Mouse (Mus musculus): ENCODE results near the gene Trim6.
"Not testable (repeated sequence)": the region's sequence is repeated elsewhere in the genome, so short reads cannot be mapped to it uniquely, and the experiment has no call there.

The Trim6 gene

GRCm38 (mm10) chr7:104218701-104219569 is at the start of gene Trim6:
TSS of gene Trim6 (plus strand) at chr7:104218793.
- DNase-seq = peak; percentile 75

GRCm38 (mm10) chr7:104169634-104170204 is 48.9 kb upstream of the Trim6 start:
- DNase-seq = no peak

DNA sequence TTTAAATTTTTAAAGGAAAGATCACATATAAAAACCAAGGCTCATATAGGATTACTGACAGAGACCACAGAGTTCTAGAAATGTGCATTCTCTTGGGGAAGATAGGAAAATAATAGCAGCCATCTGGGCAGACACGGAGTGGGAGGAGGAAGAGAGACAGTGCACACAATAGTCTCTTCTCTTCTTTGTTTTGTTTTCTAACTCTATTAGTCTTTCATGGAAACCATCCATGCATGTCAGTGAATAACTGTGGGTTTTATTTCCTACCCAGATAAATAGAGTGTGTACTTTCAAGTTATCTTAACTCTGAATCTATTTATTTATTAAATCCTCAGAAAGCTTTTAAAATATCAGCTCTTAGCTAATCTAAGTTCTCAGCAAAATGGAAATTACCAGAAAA is 43.5 kb upstream of the Trim6 start:
- DNase-seq = no peak

DNA sequence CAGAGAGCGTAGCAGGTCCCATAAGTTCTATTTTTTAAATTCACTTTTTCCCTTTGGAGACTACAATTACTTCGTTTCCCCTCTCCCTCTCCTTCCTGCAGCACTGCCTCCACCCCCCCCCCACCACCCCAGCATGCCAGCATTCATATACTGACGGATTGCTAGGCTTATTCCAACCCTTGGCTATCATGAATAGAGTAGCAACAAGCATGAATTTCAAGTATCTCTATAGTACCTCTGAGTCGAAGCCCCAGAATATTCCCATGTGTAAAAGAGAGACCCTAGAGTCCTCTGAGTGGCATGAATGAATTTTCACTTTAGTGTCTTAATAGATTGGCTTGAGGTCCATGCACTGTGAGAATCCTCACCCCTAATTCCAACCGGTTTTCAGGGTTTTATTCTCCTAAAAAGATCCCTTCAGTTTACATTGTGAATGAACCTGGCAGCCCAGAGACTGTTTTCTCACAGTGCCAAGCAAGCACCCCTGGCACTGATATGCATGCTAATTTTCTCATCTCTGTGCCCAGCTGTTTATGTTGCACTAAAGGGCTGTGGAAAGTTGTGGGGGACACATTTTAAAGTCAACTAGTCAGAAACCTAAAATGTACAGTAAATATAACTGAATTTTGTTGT is 40.1 kb upstream of the Trim6 start:
- no peak for DNase-seq

DNA sequence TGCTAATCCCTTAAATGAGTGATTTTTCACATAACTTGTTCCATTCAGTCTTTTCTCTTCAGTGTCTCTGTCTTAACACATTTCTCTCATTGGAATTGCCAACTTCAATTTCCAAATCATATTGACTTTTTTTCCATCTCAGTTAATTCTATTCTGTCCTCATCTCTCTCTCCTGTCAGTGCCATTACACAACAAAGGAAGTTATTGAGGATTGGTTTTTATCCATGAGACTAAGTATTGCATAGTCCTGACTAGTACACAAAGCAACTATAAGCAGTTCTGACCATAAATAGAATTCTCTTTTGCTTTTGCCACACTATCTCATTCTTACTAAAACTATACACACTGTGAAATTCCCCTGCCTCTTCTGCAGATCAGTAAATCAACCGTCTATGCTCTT is 39.5 kb upstream of the Trim6 start:
- DNase-seq = no peak

DNA sequence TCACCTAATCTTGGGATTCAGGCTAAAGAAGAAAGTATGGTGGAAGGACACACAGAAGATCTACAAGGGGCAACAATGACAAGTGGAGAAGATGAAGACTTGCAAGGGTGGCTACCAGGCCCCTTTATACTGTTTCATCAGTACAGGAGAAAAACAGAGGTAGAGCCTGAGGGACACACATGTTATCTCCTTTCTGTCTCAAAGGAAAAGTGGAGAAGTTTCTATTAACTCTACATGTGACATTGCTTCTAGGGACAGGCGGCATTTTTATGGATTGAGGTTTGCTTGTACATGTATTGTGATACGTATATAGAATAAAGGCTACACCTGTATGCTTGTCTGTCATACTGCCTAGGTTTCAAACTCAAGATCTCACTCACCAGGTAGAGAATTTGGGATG is 35.3 kb upstream of the Trim6 start, which contains the start of gene Olfr648:
TSS of gene Olfr648 (minus strand) at position 101 of the 400 bp plus-strand sequence.
- no peak for DNase-seq

GRCm38 (mm10) chr7:104191275-104191674 is 27.3 kb upstream of the Trim6 start:
- DNase-seq = no peak

DNA sequence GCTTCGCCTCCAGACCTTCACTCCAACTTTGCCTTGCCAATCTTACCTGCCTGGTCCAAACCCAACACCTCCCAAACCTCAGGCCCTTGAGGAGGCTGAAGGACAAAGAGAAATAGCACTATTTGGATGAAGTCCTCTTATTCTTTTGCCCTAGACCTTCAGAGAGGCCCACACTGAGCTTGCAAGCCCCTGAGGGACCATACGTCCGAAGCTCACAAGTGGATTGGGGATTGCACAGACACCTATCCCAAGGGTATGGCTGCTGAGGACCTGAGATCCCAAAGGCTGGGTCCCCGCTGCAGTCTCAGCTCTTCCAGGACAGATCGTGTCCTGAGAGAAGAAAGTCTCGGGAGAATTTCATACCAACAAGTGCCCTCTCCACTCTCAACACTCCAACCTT is 22.7 kb upstream of the Trim6 start, which contains the start of gene Olfr649:
TSS of gene Olfr649 (minus strand) at position 101 of the 400 bp plus-strand sequence.
- DNase-seq = no peak

DNA sequence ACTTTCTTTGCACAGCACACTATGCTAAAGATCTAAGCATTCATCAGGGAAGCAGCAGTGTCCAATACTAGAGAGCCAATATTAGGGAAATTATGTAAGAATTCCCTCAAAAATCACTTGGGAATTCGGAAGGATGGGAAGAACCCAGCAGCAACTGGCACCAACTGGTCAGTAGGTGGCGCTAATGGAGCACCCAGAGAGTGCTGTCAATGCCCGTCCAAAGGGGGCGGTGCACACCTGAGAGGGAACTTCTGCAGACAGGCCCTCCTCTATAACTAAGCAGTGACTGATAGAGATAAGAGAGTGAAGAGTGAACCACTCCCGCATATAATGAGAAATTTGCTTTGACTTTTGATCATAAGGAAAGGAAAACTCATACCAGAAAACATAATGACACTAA is 18.8 kb upstream of the Trim6 start:
- DNase-seq = peak; percentile 78

DNA sequence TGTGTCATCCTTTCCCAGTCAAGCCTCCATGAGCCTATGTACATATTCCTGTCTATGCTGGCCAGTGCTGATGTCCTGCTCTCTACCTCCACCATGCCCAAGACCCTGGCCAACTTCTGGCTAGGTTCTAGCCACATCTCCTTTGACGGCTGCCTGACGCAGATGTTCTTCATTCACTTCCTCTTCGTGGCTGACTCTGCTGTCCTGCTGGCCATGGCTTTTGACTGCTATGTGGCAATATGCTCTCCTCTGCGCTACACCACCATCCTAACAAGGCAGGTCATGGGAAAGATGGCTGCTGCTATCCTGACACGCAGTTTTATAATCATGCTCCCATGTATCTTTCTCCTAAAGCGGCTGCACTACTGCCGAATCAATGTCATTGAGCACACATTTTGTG is 12.4 kb upstream of the Trim6 start:
- DNase-seq = no peak

GRCm38 (mm10) chr7:104216011-104216535 is 2.5 kb upstream of the Trim6 start:
- DNase-seq = no peak

DNA sequence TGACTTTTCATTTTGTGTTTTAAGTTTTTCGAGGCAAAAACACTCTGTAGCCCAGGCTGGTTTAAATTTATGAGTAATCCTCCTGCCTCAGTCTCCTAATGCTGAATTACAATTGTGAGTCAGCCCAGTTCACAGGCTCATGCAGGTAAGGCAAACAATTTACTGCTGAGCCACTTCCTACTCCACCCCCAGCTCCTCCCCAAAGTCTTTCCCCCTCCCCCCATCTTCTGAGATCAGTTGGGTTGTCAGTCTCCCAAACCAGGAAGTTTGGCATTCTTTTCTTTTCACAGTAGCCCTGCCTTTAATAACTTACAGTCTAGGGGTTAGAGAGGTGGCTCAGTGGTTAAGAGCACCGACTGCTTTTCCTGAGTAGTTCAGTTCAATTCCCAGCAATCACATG is 712 bp upstream of the Trim6 start:
- peak; percentile 6 for DNase-seq

GRCm38 (mm10) chr7:104231203-104231602 is 12.6 kb downstream of the Trim6 start:
- peak; percentile 34 for DNase-seq

DNA sequence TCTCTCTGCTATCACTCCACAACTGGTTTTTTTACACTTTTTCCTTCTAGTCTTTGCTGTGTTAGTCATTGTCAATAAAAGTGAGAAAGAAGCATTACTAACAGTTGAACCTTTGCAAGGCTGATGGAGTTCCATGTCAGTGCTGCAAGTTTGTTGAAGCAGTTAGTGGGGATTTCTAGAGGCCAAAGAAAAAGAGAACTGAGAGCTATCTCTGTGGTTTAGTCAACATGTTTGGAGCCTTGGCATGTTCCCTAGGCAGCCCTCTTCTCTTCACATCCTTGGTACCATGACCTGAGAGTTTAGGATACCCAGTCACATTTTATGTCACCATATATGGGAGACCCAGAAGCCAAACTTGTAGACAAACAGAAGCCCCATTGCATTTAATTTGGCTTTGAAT is 22.3 kb downstream of the Trim6 start:
- DNase-seq = no peak

DNA sequence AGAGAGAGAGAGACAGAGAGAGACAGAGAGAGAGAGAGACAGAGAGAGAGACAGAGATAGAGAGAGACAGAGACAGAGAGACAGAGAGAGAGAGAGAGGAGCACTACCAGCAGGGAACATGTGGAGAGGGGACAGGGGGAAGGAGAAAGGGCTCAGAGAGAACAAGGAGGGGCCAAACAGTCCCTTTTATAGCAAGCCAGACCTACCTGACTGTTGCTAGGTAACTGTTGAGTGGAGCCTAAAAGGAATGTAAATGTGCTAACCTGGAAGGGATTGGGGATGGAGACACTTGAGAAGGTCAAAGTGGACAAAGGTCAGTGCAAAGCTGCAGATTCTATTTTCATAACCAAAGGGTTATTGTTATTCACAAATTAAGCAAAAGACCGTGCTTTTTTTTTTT is 25.0 kb downstream of the Trim6 start:
- DNase-seq = no peak

GRCm38 (mm10) chr7:104244287-104245181 is 25.9 kb downstream of the Trim6 start, which contains the start of gene Trim34a:
TSS of gene Trim34a (plus strand) at chr7:104244457.
- peak; percentile 73 for DNase-seq

DNA sequence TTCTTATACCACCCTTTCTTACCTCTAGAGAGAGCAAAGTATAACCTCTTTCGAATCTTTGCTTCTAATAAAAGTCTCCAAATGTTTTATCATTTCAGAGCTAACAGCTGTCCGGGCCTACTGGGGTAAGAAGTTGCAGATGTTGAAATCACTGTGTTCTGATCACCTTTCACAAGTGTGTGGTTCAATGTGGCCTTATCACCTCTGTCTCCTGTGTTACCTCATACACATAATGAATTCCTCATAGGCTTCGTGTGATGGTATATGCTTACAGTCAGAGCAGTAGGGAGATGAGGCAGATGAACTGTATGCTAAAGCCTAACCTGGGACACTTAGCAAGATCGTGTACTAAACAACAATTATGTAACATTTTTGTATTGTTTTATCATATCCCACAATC is 41.8 kb downstream of the Trim6 start:
- not testable (repeated sequence) for DNase-seq

GRCm38 (mm10) chr7:104265335-104265734 is 46.7 kb downstream of the Trim6 start:
- not testable (repeated sequence) for DNase-seq

DNA sequence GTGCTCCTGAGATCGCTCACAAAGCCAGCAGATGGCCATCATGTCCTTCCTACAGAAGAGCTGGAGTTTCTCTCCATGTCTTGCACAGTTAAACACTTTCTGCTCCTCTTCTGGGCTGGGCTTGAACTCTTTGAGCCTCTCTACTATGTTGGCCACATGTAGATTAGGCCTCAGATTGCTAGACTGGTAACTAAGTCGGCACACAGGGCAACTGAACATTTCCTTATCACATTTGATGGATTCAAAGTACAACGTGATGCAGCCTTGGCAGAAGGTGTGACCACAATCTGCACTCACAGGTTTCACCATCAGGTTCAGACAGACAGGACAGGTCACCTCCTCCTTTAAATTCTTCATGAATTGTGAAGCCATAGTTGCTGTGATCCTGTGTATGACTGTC is 60.8 kb downstream of the Trim6 start:
- not testable (repeated sequence) for DNase-seq
